Mouse (Mus musculus) CH12.LX (cell line): Measurements from ENCODE around the gene Scamp1. TPM values are rescaled to one million over a fixed set of nuclear protein-coding genes. Genes with fewer than 3 reads are reported as not detected.

Source experiments
- DNase-seq: peaks from one replicate; pipeline ENCODE4 v3.0.0-alpha.2; 2013; ENCODE audit errors: extremely low read depth
- H3K27ac ChIP-seq: 2 replicates; pipeline ENCODE4 v1.5.1; 2012; ENCODE audit warnings: low read depth, mild to moderate bottlenecking, control low read depth, moderate library complexity; ENCODE audit not compliant: insufficient read depth
- H3K27me3 ChIP-seq: replicated peaks from 2 replicates; pipeline ENCODE3; 2012; ENCODE audit warnings: inconsistent platforms
- H3K36me3 ChIP-seq, 2 experiments: replicated peaks in 1 of 2; 2 replicates each; pipeline versions ENCODE3 to v1.6.1; 2012; ENCODE audit warnings: inconsistent platforms in 1 of 2, low read length in 1 of 2, mild to moderate bottlenecking in 1 of 2, mixed read lengths in 1 of 2, moderate library complexity in 1 of 2; ENCODE audit not compliant: control insufficient read depth in 1 of 2, insufficient read depth in 1 of 2
- H3K4me1 ChIP-seq, 2 experiments: 2 replicates each; pipeline ENCODE4 v1.6.1; 2012; ENCODE audit warnings: inconsistent platforms in 1 of 2, moderate library complexity in 1 of 2; ENCODE audit not compliant: insufficient read depth in 2 of 2, control insufficient read depth in 1 of 2
- H3K4me2 ChIP-seq: 2 replicates; pipeline ENCODE4 v1.6.1; 2012; ENCODE audit warnings: low read depth, mild to moderate bottlenecking, control low read depth; ENCODE audit not compliant: poor library complexity, insufficient read depth, severe bottlenecking
- H3K4me3 ChIP-seq, 3 experiments: fragments of 150-350 bp in 1 of 3; sonication (generic) in 1 of 3; replicated peaks in 1 of 3; 2 replicates each; pipeline versions ENCODE3 to v1.5.1; 2011 to 2012; ENCODE audit warnings: low read depth in 2 of 3, low read length in 2 of 3, mild to moderate bottlenecking in 2 of 3, moderate library complexity in 2 of 3, control low read depth in 1 of 3, improper control_type of control experiment in 1 of 3, inconsistent platforms in 1 of 3, mixed read lengths in 1 of 3; ENCODE audit not compliant: poor library complexity in 1 of 3
- H3K79me2 ChIP-seq: replicated peaks from 2 replicates; pipeline ENCODE4 v1.6.1; 2012; ENCODE audit warnings: mild to moderate bottlenecking, moderate library complexity; ENCODE audit not compliant: control insufficient read depth, poor library complexity, insufficient read depth, severe bottlenecking; ENCODE audit errors: extremely low read depth
- H3K9ac ChIP-seq: 2 replicates; pipeline ENCODE4 v1.6.1; 2012; ENCODE audit warnings: low read depth, mild to moderate bottlenecking, control low read depth, moderate library complexity; ENCODE audit not compliant: insufficient read depth
- H3K9me3 ChIP-seq: replicated peaks from 2 replicates; pipeline ENCODE3; 2012; ENCODE audit warnings: low read length, inconsistent platforms, mixed read lengths
- BHLHE40 ChIP-seq: IDR thresholded peaks from 2 replicates; pipeline ENCODE4 v1.6.1; 2011; ENCODE audit warnings: mild to moderate bottlenecking, low read depth, low read length, improper control_type of control experiment
- CHD1 ChIP-seq: IDR thresholded peaks from 2 replicates; pipeline ENCODE4 v1.6.1; 2012; ENCODE audit warnings: low read depth, low read length, improper control_type of control experiment, inconsistent platforms
- CTCF ChIP-seq, 2 experiments: IDR thresholded peaks in 1 of 2; conservative IDR thresholded peaks in 1 of 2; 2 replicates each; pipeline ENCODE4 v1.5.1; 2011 to 2012; ENCODE audit warnings: low read depth in 2 of 2, low read length in 2 of 2, improper control_type of control experiment in 1 of 2, inconsistent platforms in 1 of 2, mild to moderate bottlenecking in 1 of 2, moderate library complexity in 1 of 2
- E2F4 ChIP-seq: IDR thresholded peaks from 2 replicates; pipeline ENCODE4 v1.6.1; 2011; ENCODE audit warnings: low read depth, low read length, improper control_type of control experiment; ENCODE audit not compliant: insufficient replicate concordance
- ELF1 ChIP-seq: IDR thresholded peaks from 2 replicates; pipeline ENCODE4 v1.6.1; 2014; ENCODE audit warnings: low read depth, mild to moderate bottlenecking, inconsistent platforms, low read length, improper control_type of control experiment
- GABPA ChIP-seq: IDR thresholded peaks from 2 replicates; pipeline ENCODE4 v1.6.1; 2012; ENCODE audit warnings: low read depth, low read length, improper control_type of control experiment, inconsistent platforms; ENCODE audit not compliant: insufficient replicate concordance
- IRF4 ChIP-seq: IDR thresholded peaks from 2 replicates; pipeline ENCODE4 v1.6.1; 2014; ENCODE audit warnings: low read depth, mild to moderate bottlenecking, inconsistent platforms, low read length, improper control_type of control experiment
- JUN ChIP-seq: IDR thresholded peaks from 2 replicates; pipeline ENCODE4 v1.6.1; 2011; ENCODE audit warnings: low read depth, mild to moderate bottlenecking, low read length, improper control_type of control experiment, moderate library complexity; ENCODE audit not compliant: insufficient read depth
- JUND ChIP-seq: conservative IDR thresholded peaks from 2 replicates; pipeline ENCODE4 v1.6.1; 2011; ENCODE audit warnings: low read depth, low read length, improper control_type of control experiment
- KAT2A ChIP-seq: IDR thresholded peaks from 2 replicates; pipeline ENCODE4 v1.6.1; 2012; ENCODE audit warnings: low read length, improper control_type of control experiment, inconsistent platforms; ENCODE audit not compliant: insufficient replicate concordance
- MAFK ChIP-seq: IDR thresholded peaks from 2 replicates; pipeline ENCODE4 v1.6.1; 2011; ENCODE audit warnings: low read length, improper control_type of control experiment; ENCODE audit not compliant: insufficient replicate concordance
- MAZ ChIP-seq: IDR thresholded peaks from 2 replicates; pipeline ENCODE4 v1.6.1; 2012; ENCODE audit warnings: low read depth, mild to moderate bottlenecking, inconsistent platforms, low read length, improper control_type of control experiment, moderate library complexity
- MEF2A ChIP-seq: IDR thresholded peaks from 2 replicates; pipeline ENCODE4 v1.6.1; 2014; ENCODE audit warnings: low read depth, mild to moderate bottlenecking, inconsistent platforms, low read length, improper control_type of control experiment, borderline replicate concordance
- MXI1 ChIP-seq: IDR thresholded peaks from 2 replicates; pipeline ENCODE4 v1.6.1; 2011; ENCODE audit warnings: mild to moderate bottlenecking, low read depth, low read length, improper control_type of control experiment
- NELFE ChIP-seq: IDR thresholded peaks from 2 replicates; pipeline ENCODE4 v1.6.1; 2011; ENCODE audit warnings: low read depth, low read length, improper control_type of control experiment
- NRF1 ChIP-seq: IDR thresholded peaks from 2 replicates; pipeline ENCODE4 v1.6.1; 2014; ENCODE audit warnings: low read depth, mild to moderate bottlenecking, inconsistent platforms, low read length, improper control_type of control experiment, moderate library complexity
- RAD21 ChIP-seq: IDR thresholded peaks from 2 replicates; pipeline ENCODE4 v1.6.1; 2011; ENCODE audit warnings: low read depth, mild to moderate bottlenecking, low read length, improper control_type of control experiment, moderate library complexity
- RCOR1 ChIP-seq: conservative IDR thresholded peaks from 2 replicates; pipeline ENCODE4 v1.6.1; 2012; ENCODE audit warnings: low read depth, mild to moderate bottlenecking, inconsistent platforms, low read length, improper control_type of control experiment
- SIN3A ChIP-seq: IDR thresholded peaks from 2 replicates; pipeline ENCODE4 v1.6.1; 2012; ENCODE audit warnings: low read length, improper control_type of control experiment, inconsistent platforms
- TBP ChIP-seq: conservative IDR thresholded peaks from 2 replicates; pipeline ENCODE4 v1.6.1; 2011; ENCODE audit warnings: low read depth, low read length, improper control_type of control experiment
- UBTF ChIP-seq: IDR thresholded peaks from 2 replicates; pipeline ENCODE4 v1.6.1; 2012; ENCODE audit warnings: low read depth, mild to moderate bottlenecking, inconsistent platforms, low read length, improper control_type of control experiment, moderate library complexity
- USF2 ChIP-seq: conservative IDR thresholded peaks from 2 replicates; pipeline ENCODE4 v1.6.1; 2011; ENCODE audit warnings: low read depth, low read length, improper control_type of control experiment
- ZC3H11A ChIP-seq: IDR thresholded peaks from 2 replicates; pipeline ENCODE4 v1.6.1; 2012; ENCODE audit warnings: low read depth, mild to moderate bottlenecking, inconsistent platforms, low read length, improper control_type of control experiment
- ZKSCAN1 ChIP-seq: IDR thresholded peaks from 2 replicates; pipeline ENCODE4 v1.6.1; 2012; ENCODE audit warnings: low read depth, inconsistent platforms, low read length, improper control_type of control experiment, borderline replicate concordance
- ZMIZ1 ChIP-seq: IDR thresholded peaks from 2 replicates; pipeline ENCODE4 v1.6.1; 2012; ENCODE audit warnings: low read depth, mild to moderate bottlenecking, inconsistent platforms, low read length, improper control_type of control experiment
- ZNF384 ChIP-seq: IDR thresholded peaks from 2 replicates; pipeline ENCODE4 v1.6.1; 2012; ENCODE audit warnings: low read depth, low read length, improper control_type of control experiment, inconsistent platforms
- dilution Hi-C: fragments of 300-500 bp; cut with MboI; formaldehyde crosslinking; loops from 2 replicates; pipeline ENCODE4 v1.14.3; 2020; ENCODE audit warnings: low sequenced_read_pairs; ENCODE audit not compliant: extremely low pct_unique_long_range_greater_than_20kb, extremely low pct_ligation_motif_present
- in situ Hi-C: fragments of 300-500 bp; cut with MboI; formaldehyde crosslinking; loops from 3 replicates; pipeline ENCODE4 v1.14.3; 2019; ENCODE audit warnings: low sequenced_read_pairs, low pct_ligation_motif_present, low pct_unique_long_range_greater_than_20kb, mixed read lengths
- polyA plus RNA-seq: library from polyadenylated mRNA; unstranded; fragments of >175 nt; gene quantifications from 2 replicates; pipeline ENCODE4 v1.2.1, GENCODE M21; 2012; ENCODE audit warnings: low read depth; ENCODE audit not compliant: insufficient read length
- total RNA-seq, 2 experiments: library from RNA; depleted of rRNA; stranded (reverse); fragments of 300-350 nt in 1 of 2; fragments of >200 nt in 1 of 2; gene quantifications; 2 replicates each; pipeline ENCODE4 v1.2.3; 2012 to 2014

The Scamp1 gene
- total and polyA plus RNA-seq, 3 experiments: not detected

GRCm38 (mm10) chr13:94265291-94265690, 20.4 kb downstream of the Scamp1 start:
- Histone ChIP-seq H3K4me2 (no peak overlapping the region), H3K36me3 (no peaks in the 10 kb centered on the region), H3K4me3 (no peak overlapping the region), H3K9ac (no peak overlapping the region), H3K9me3 (peaks cover 2% of the 10 kb centered on the region), H3K27me3 (no peaks in the 10 kb centered on the region), H3K27ac (no peak overlapping the region), H3K4me1 (peaks cover 0 to 42% of the 10 kb centered on the region in 2 experiments; a peak in 2 of 4 replicates), H3K79me2 (no peaks in the 10 kb centered on the region)
- in situ Hi-C loops (no loop called here), dilution Hi-C loops (no loop called here)
- no peak for DNase-seq
- TF ChIP-seq CHD1 (no peak), ZMIZ1 (no peak), SIN3A (no peak), MXI1 (no peak)

- TF ChIP-seq JUND (no peak), CTCF (conservative IDR thresholded peaks at IDR 0.05 in 1 of 2, IDR thresholded peaks at IDR 0.05 in 1 of 2; ENCODE audit: low read depth in 2 of 2, low read length in 2 of 2) (no peak), BHLHE40 (no peak), NRF1 (no peak), JUN (no peak), ZKSCAN1 (no peak), MAFK (no peak), KAT2A (no peak), ZC3H11A (no peak)
- H3K4me1 ChIP-seq: peaks cover 0 to 56% of the 10 kb centered on the region in 2 experiments; a peak in 2 of 4 replicates
- DNase-seq: peak; percentile 33
- no peak overlapping the region for H3K4me2 ChIP-seq
- no peaks in the 10 kb centered on the region for H3K27me3 ChIP-seq
- dilution Hi-C loops: no loop called here
- no peak overlapping the region for H3K27ac ChIP-seq
- H3K4me3 ChIP-seq: no peak overlapping the region
- no peaks in the 10 kb centered on the region for H3K36me3 ChIP-seq
- H3K79me2 ChIP-seq: no peaks in the 10 kb centered on the region
- H3K9ac ChIP-seq: no peak overlapping the region
- in situ Hi-C loops: no loop called here
- H3K9me3 ChIP-seq: peaks cover 2% of the 10 kb centered on the region
Measured at GRCm38 (mm10) chr13:94263943-94264342, 21.7 kb downstream of the Scamp1 start.

GRCm38 (mm10) chr13:94262551-94262950, 23.1 kb downstream of the Scamp1 start:
- Histone ChIP-seq H3K27me3 (no peaks in the 10 kb centered on the region), H3K9me3 (peaks cover 2% of the 10 kb centered on the region), H3K4me2 (no peak overlapping the region), H3K9ac (no peak overlapping the region), H3K27ac (no peak overlapping the region), H3K79me2 (no peaks in the 10 kb centered on the region), H3K4me3 (no peak overlapping the region), H3K4me1 (peaks cover 0 to 69% of the 10 kb centered on the region in 2 experiments; a peak in 2 of 4 replicates), H3K36me3 (no peaks in the 10 kb centered on the region)
- dilution Hi-C loops: no loop called here
- TF ChIP-seq NELFE (no peak), E2F4 (no peak), ZNF384 (no peak), GABPA (no peak), TBP (no peak), CHD1 (no peak), RAD21 (no peak), MAZ (no peak), MAFK (no peak), ZMIZ1 (no peak), UBTF (no peak), MEF2A (no peak), ZKSCAN1 (no peak), SIN3A (no peak), USF2 (no peak), ELF1 (no peak), RCOR1 (no peak), IRF4 (no peak)
- in situ Hi-C loops: no loop called here
- no peak for DNase-seq
